In genomic region chr7:116476264-116476663, GRCm38 (mm10) we compare ENCODE assay signal across 26 mouse cellular contexts. TPM values are rescaled to one million over a fixed set of nuclear protein-coding genes. Genes with fewer than 3 reads are reported as not detected.
DNase-seq lines count a peak whose midpoint lies in the region; ATAC-seq lines count a peak whose summit lies in the region.
"Had no signal": no experiment of that assay in that cellular context is flagged by ENCODE, and none has a peak within 500 bp of the region (broad histone marks: within the 10 kb centered on the region; RNA-seq: fewer than 3 reads in every experiment).

No protein-coding gene starts in this region.

- no peak overlapping the region for H3K4me3 ChIP-seq in embryonic facial prominence, embryonic 10.5 days
- H3K4me3 ChIP-seq: forebrain, embryonic 10.5 days; heart, embryonic 13.5 days; hindbrain, embryonic 12.5 days; limb, embryonic 15.5 days; liver, embryonic 15.5 days; midbrain, embryonic 10.5 days; neural tube, embryonic 15.5 days had no signal

- intact Hi-C loops in left cerebral cortex, postnatal 14 days (cut with DNase I) = no loop called here

- H3K27ac ChIP-seq in embryonic facial prominence, embryonic 10.5 days (replicated peaks) = no peak overlapping the region
- H3K27ac ChIP-seq: forebrain, embryonic 10.5 days; heart, embryonic 13.5 days; hindbrain, embryonic 12.5 days; limb, embryonic 15.5 days; liver, embryonic 15.5 days; midbrain, embryonic 10.5 days; neural tube, embryonic 15.5 days had no signal

- peak; percentile 48 to 60 for DNase-seq in spleen, postnatal 36 days (ENCODE audit: low spot score in 2 of 2)
- no peak for DNase-seq in spleen, postnatal 10 days (ENCODE audit: low spot score in 2 of 2)
- DNase-seq in left cerebral cortex, postnatal 14 days (ENCODE audit: low spot score in 2 of 2) = no peak
- DNase-seq in embryonic facial prominence, embryonic 10.5 days (ENCODE audit: low spot score) = no peak
- DNase-seq in cerebellum, postnatal 14 days = no peak
- DNase-seq: cerebellum, adult 9-10 months; gastrocnemius, postnatal 10 days; heart, adult 18-20 months; heart, postnatal 14 days; kidney, adult 18-20 months; kidney, postnatal 4 days; layer of hippocampus, adult 9-11 months; left cerebral cortex, postnatal 4 days; lung, postnatal 14 days; thymus, adult 2 months had no signal

- no peaks in the 10 kb centered on the region for H3K9me3 ChIP-seq in embryonic facial prominence, embryonic 10.5 days
- H3K9me3 ChIP-seq: forebrain, embryonic 10.5 days; heart, embryonic 13.5 days; hindbrain, embryonic 12.5 days; limb, embryonic 15.5 days; liver, embryonic 15.5 days; midbrain, embryonic 10.5 days; neural tube, embryonic 15.5 days had no signal

- peak; percentile 91 for ATAC-seq in common myeloid progenitor, adult 5-6 weeks (replicated peaks; ENCODE audit: low read depth, poor library complexity, severe bottlenecking)
- peak; percentile 93 for ATAC-seq in megakaryocyte progenitor cell, adult 5-6 weeks (replicated peaks; ENCODE audit: poor library complexity)
- ATAC-seq: forebrain, embryonic 16.5 days; midbrain, embryonic 16.5 days had no signal

- H3K27me3 ChIP-seq in embryonic facial prominence, embryonic 10.5 days (replicated peaks; ENCODE audit: low read depth, poor library complexity, severe bottlenecking) = no peaks in the 10 kb centered on the region
- H3K27me3 ChIP-seq: heart, embryonic 13.5 days; hindbrain, embryonic 12.5 days; limb, embryonic 15.5 days; liver, embryonic 15.5 days; neural tube, embryonic 15.5 days had no signal

- H3K4me1 ChIP-seq in embryonic facial prominence, embryonic 10.5 days = no peaks in the 10 kb centered on the region
- H3K4me1 ChIP-seq: forebrain, embryonic 10.5 days; hindbrain, embryonic 12.5 days; limb, embryonic 15.5 days; liver, embryonic 15.5 days; midbrain, embryonic 10.5 days; neural tube, embryonic 15.5 days had no signal

- 78% methylated on average over 5 of the region's 5 CpGs for WGBS in embryonic facial prominence, embryonic 10.5 days

- no peaks in the 10 kb centered on the region for H3K36me3 ChIP-seq in embryonic facial prominence, embryonic 10.5 days (replicated peaks)
- H3K36me3 ChIP-seq: forebrain, embryonic 10.5 days; heart, embryonic 13.5 days; hindbrain, embryonic 12.5 days; limb, embryonic 15.5 days; liver, embryonic 15.5 days; midbrain, embryonic 10.5 days; neural tube, embryonic 15.5 days had no signal

RNA-seq across cellular contexts. Expression of gene Nucb2, which starts 27.9 kb away (rescaled TPM):
- total RNA-seq in common myeloid progenitor, adult 5-6 weeks (2017) = 7.7 and 14.3 TPM in 2 replicates
- total RNA-seq in megakaryocyte progenitor cell, adult 5-6 weeks (2015) = 93.7 and 123 TPM in 2 replicates
- 119 TPM in 2 replicates for total RNA-seq in megakaryocyte progenitor cell, adult 5-6 weeks (2017)
- 10 to 100 TPM; 22.3 to 26.9 TPM for total RNA-seq in left cerebral cortex, postnatal 14 days (2021)
- polyA plus RNA-seq in embryonic facial prominence, embryonic 10.5 days (2016; fragmentation: Nextera tagmentation; extraction: Ambion mirVana) = 8.7 and 11.1 TPM in 2 replicates

RNA-seq across cellular contexts. Expression of gene Pik3c2a, which starts 33.0 kb away (rescaled TPM):
- 4.5 and 6.4 TPM in 2 replicates for total RNA-seq in common myeloid progenitor, adult 5-6 weeks (2017)
- total RNA-seq in megakaryocyte progenitor cell, adult 5-6 weeks (2015) = 16.9 and 18.0 TPM in 2 replicates
- 11.4 and 16.3 TPM in 2 replicates for total RNA-seq in megakaryocyte progenitor cell, adult 5-6 weeks (2017)
- total RNA-seq in left cerebral cortex, postnatal 14 days (2021) = 10 to 100 TPM; 20.0 to 25.0 TPM
- polyA plus RNA-seq in embryonic facial prominence, embryonic 10.5 days (2016; fragmentation: Nextera tagmentation; extraction: Ambion mirVana) = 32.8 and 33.7 TPM in 2 replicates

Comparison
In these comparisons a context has a peak if more than half of its experiments do, and no peak if none do; other contexts are left out.
1. DNase-seq: peak in spleen, postnatal 36 days (2 of 2); none in spleen, postnatal 10 days (0 of 2), left cerebral cortex, postnatal 14 days (0 of 2), embryonic facial prominence, embryonic 10.5 days (single experiment) and cerebellum, postnatal 14 days (0 of 2).